Mouse (Mus musculus) cerebellum, postnatal 4 days (tissue): ENCODE measurements around the gene Epha6.
A peak's percentile ranks its signal among the peaks of the same experiment; 100 is the strongest.

Experiments used
- DNase-seq, 2 experiments: peaks; one replicate each; pipeline ENCODE4 v3.0.0; 2022; ENCODE audit warnings: low spot score in 2 of 2, mixed read lengths in 1 of 2

The Epha6 gene

DNA sequence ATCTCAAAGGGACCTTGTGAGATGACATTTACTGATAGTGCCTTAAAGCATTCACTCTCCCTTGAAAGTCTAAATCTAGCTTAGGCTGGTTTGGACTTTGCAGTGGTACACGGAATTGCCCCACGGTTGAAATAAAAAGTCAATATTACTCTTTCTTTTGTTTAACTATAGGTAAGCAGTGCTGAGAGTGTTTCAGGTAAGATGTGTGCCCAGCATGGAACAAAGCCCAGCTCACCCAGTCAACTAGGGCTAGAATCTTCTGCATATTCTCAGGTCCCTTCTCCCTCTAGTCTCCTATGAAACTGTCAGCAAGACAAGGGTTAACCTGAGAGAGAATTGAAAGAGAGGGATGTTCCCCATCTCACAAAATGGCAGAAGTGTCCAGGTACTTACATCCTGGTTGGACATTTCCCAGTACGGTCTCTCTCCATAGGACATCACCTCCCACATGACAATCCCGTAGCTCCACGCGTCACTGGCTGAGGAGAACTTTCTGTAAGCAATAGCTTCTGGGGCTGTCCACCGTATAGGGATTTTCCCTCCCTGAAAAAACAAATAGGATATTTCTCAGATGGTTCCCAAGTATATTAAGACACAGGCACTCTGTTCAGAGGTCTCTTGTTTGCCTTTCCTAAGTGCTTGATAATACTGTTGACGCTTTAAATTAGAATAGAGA lies 923.0 kb downstream of the Epha6 start:
- no peak for DNase-seq

- no peak for DNase-seq
Measured at GRCm38 (mm10) chr16:59666938-59667337, 938.4 kb downstream of the Epha6 start.

DNA sequence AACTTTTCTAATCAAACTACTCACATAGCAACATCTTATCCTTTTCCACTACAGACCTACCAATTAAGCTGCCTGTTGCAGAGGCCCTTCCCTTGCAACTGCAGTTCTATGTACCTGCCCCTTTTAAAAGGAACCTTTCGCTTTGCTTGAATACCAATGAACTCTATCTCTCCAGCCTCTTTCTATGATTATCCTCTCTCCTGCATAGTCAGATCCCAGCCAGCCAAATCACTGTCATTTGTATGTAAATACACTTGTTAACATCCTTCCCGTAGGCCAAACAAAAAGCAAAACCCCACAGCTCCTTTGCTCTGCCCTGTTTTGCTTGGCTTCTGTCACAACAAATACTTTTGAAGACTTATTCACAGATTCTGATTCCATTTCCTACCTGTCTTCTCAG lies 961.6 kb downstream of the Epha6 start:
- no peak for DNase-seq

GRCm38 (mm10) chr16:59639985-59640384 lies 965.3 kb downstream of the Epha6 start:
- no peak for DNase-seq

- DNase-seq: peak; percentile 82 to 95
Measured at GRCm38 (mm10) chr16:59639102-59639691, 966.1 kb downstream of the Epha6 start, which contains the start of gene Arl6. Gene Arl6 (minus strand): TSS chr16:59639391.

- peak in 1 of 2 experiments; percentile 11 for DNase-seq
Measured at GRCm38 (mm10) chr16:59634598-59634997, 970.7 kb downstream of the Epha6 start.

DNA sequence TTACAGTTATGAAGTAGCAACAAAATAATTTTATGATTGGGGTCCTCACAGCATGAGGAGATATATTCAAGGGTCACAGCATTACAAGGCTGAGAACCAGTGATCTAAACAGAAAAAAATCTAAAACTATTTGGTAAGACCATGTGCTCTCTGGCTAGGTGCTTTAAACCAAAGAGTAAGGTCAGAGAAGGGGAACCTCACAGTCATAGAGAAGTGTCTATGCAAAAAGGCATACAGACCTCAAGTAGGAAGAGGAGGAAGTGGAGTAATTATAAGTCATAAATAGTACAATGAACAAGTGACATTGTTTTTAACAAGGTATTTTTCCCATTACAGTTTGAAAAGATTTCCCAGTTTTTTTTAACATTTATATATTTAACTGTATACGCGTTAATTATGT lies 983.8 kb downstream of the Epha6 start:
- no peak for DNase-seq

GRCm38 (mm10) chr16:59617167-59617566 lies 988.2 kb downstream of the Epha6 start:
- DNase-seq: peak in 1 of 2 experiments; percentile 16

- DNase-seq: no peak
Measured at GRCm38 (mm10) chr16:59615675-59616074, 989.7 kb downstream of the Epha6 start.

- no peak for DNase-seq
Measured at GRCm38 (mm10) chr16:59610750-59611149, 994.6 kb downstream of the Epha6 start.

- DNase-seq: peak in 1 of 2 experiments; percentile 36
Measured at GRCm38 (mm10) chr16:59604078-59604781, 1001.1 kb downstream of the Epha6 start.
